Mouse (Mus musculus) CH12.LX (cell line): ENCODE measurements around the gene Dnajc6. TPM values are rescaled to one million over a fixed set of nuclear protein-coding genes. Genes with fewer than 3 reads are reported as not detected.

Source experiments
- DNase-seq: peaks from one replicate; pipeline ENCODE4 v3.0.0-alpha.2; 2013; ENCODE audit errors: extremely low read depth
- H3K27ac ChIP-seq: 2 replicates; pipeline ENCODE4 v1.5.1; 2012; ENCODE audit warnings: low read depth, mild to moderate bottlenecking, control low read depth, moderate library complexity; ENCODE audit not compliant: insufficient read depth
- H3K27me3 ChIP-seq: replicated peaks from 2 replicates; pipeline ENCODE3; 2012; ENCODE audit warnings: inconsistent platforms
- H3K36me3 ChIP-seq, 2 experiments: replicated peaks in 1 of 2; 2 replicates each; pipeline versions ENCODE3 to v1.6.1; 2012; ENCODE audit warnings: inconsistent platforms in 1 of 2, low read length in 1 of 2, mild to moderate bottlenecking in 1 of 2, mixed read lengths in 1 of 2, moderate library complexity in 1 of 2; ENCODE audit not compliant: control insufficient read depth in 1 of 2, insufficient read depth in 1 of 2
- H3K4me1 ChIP-seq, 2 experiments: 2 replicates each; pipeline ENCODE4 v1.6.1; 2012; ENCODE audit warnings: inconsistent platforms in 1 of 2, moderate library complexity in 1 of 2; ENCODE audit not compliant: insufficient read depth in 2 of 2, control insufficient read depth in 1 of 2
- H3K4me2 ChIP-seq: 2 replicates; pipeline ENCODE4 v1.6.1; 2012; ENCODE audit warnings: low read depth, mild to moderate bottlenecking, control low read depth; ENCODE audit not compliant: poor library complexity, insufficient read depth, severe bottlenecking
- H3K4me3 ChIP-seq, 3 experiments: fragments of 150-350 bp in 1 of 3; sonication (generic) in 1 of 3; replicated peaks in 1 of 3; 2 replicates each; pipeline versions ENCODE3 to v1.5.1; 2011 to 2012; ENCODE audit warnings: low read depth in 2 of 3, low read length in 2 of 3, mild to moderate bottlenecking in 2 of 3, moderate library complexity in 2 of 3, control low read depth in 1 of 3, improper control_type of control experiment in 1 of 3, inconsistent platforms in 1 of 3, mixed read lengths in 1 of 3; ENCODE audit not compliant: poor library complexity in 1 of 3
- H3K79me2 ChIP-seq: replicated peaks from 2 replicates; pipeline ENCODE4 v1.6.1; 2012; ENCODE audit warnings: mild to moderate bottlenecking, moderate library complexity; ENCODE audit not compliant: control insufficient read depth, poor library complexity, insufficient read depth, severe bottlenecking; ENCODE audit errors: extremely low read depth
- H3K9ac ChIP-seq: 2 replicates; pipeline ENCODE4 v1.6.1; 2012; ENCODE audit warnings: low read depth, mild to moderate bottlenecking, control low read depth, moderate library complexity; ENCODE audit not compliant: insufficient read depth
- H3K9me3 ChIP-seq: replicated peaks from 2 replicates; pipeline ENCODE3; 2012; ENCODE audit warnings: low read length, inconsistent platforms, mixed read lengths
- CHD2 ChIP-seq: IDR thresholded peaks from 2 replicates; pipeline ENCODE4 v1.6.1; 2011; ENCODE audit warnings: low read length, improper control_type of control experiment
- E2F4 ChIP-seq: IDR thresholded peaks from 2 replicates; pipeline ENCODE4 v1.6.1; 2011; ENCODE audit warnings: low read depth, low read length, improper control_type of control experiment; ENCODE audit not compliant: insufficient replicate concordance
- EP300 ChIP-seq: IDR thresholded peaks from 2 replicates; pipeline ENCODE4 v1.6.1; 2011; ENCODE audit warnings: low read length, improper control_type of control experiment
- GABPA ChIP-seq: IDR thresholded peaks from 2 replicates; pipeline ENCODE4 v1.6.1; 2012; ENCODE audit warnings: low read depth, low read length, improper control_type of control experiment, inconsistent platforms; ENCODE audit not compliant: insufficient replicate concordance
- JUN ChIP-seq: IDR thresholded peaks from 2 replicates; pipeline ENCODE4 v1.6.1; 2011; ENCODE audit warnings: low read depth, mild to moderate bottlenecking, low read length, improper control_type of control experiment, moderate library complexity; ENCODE audit not compliant: insufficient read depth
- MAFK ChIP-seq: IDR thresholded peaks from 2 replicates; pipeline ENCODE4 v1.6.1; 2011; ENCODE audit warnings: low read length, improper control_type of control experiment; ENCODE audit not compliant: insufficient replicate concordance
- MEF2A ChIP-seq: IDR thresholded peaks from 2 replicates; pipeline ENCODE4 v1.6.1; 2014; ENCODE audit warnings: low read depth, mild to moderate bottlenecking, inconsistent platforms, low read length, improper control_type of control experiment, borderline replicate concordance
- NELFE ChIP-seq: IDR thresholded peaks from 2 replicates; pipeline ENCODE4 v1.6.1; 2011; ENCODE audit warnings: low read depth, low read length, improper control_type of control experiment
- PAX5 ChIP-seq: IDR thresholded peaks from 2 replicates; pipeline ENCODE4 v1.6.1; 2012; ENCODE audit warnings: low read length, inconsistent platforms, mixed read lengths
- POLR2AphosphoS2 ChIP-seq: IDR thresholded peaks from 2 replicates; pipeline ENCODE4 v1.6.1; 2011; ENCODE audit warnings: low read depth, low read length, improper control_type of control experiment
- RAD21 ChIP-seq: IDR thresholded peaks from 2 replicates; pipeline ENCODE4 v1.6.1; 2011; ENCODE audit warnings: low read depth, mild to moderate bottlenecking, low read length, improper control_type of control experiment, moderate library complexity
- RCOR1 ChIP-seq: conservative IDR thresholded peaks from 2 replicates; pipeline ENCODE4 v1.6.1; 2012; ENCODE audit warnings: low read depth, mild to moderate bottlenecking, inconsistent platforms, low read length, improper control_type of control experiment
- SIN3A ChIP-seq: IDR thresholded peaks from 2 replicates; pipeline ENCODE4 v1.6.1; 2012; ENCODE audit warnings: low read length, improper control_type of control experiment, inconsistent platforms
- UBTF ChIP-seq: IDR thresholded peaks from 2 replicates; pipeline ENCODE4 v1.6.1; 2012; ENCODE audit warnings: low read depth, mild to moderate bottlenecking, inconsistent platforms, low read length, improper control_type of control experiment, moderate library complexity
- ZC3H11A ChIP-seq: IDR thresholded peaks from 2 replicates; pipeline ENCODE4 v1.6.1; 2012; ENCODE audit warnings: low read depth, mild to moderate bottlenecking, inconsistent platforms, low read length, improper control_type of control experiment
- ZKSCAN1 ChIP-seq: IDR thresholded peaks from 2 replicates; pipeline ENCODE4 v1.6.1; 2012; ENCODE audit warnings: low read depth, inconsistent platforms, low read length, improper control_type of control experiment, borderline replicate concordance
- ZMIZ1 ChIP-seq: IDR thresholded peaks from 2 replicates; pipeline ENCODE4 v1.6.1; 2012; ENCODE audit warnings: low read depth, mild to moderate bottlenecking, inconsistent platforms, low read length, improper control_type of control experiment
- dilution Hi-C: fragments of 300-500 bp; cut with MboI; formaldehyde crosslinking; loops from 2 replicates; pipeline ENCODE4 v1.14.3; 2020; ENCODE audit warnings: low sequenced_read_pairs; ENCODE audit not compliant: extremely low pct_unique_long_range_greater_than_20kb, extremely low pct_ligation_motif_present
- in situ Hi-C: fragments of 300-500 bp; cut with MboI; formaldehyde crosslinking; loops from 3 replicates; pipeline ENCODE4 v1.14.3; 2019; ENCODE audit warnings: low sequenced_read_pairs, low pct_ligation_motif_present, low pct_unique_long_range_greater_than_20kb, mixed read lengths
- polyA plus RNA-seq: library from polyadenylated mRNA; unstranded; fragments of >175 nt; gene quantifications from 2 replicates; pipeline ENCODE4 v1.2.1, GENCODE M21; 2012; ENCODE audit warnings: low read depth; ENCODE audit not compliant: insufficient read length
- total RNA-seq, 2 experiments: library from RNA; depleted of rRNA; stranded (reverse); fragments of 300-350 nt in 1 of 2; fragments of >200 nt in 1 of 2; gene quantifications; 2 replicates each; pipeline ENCODE4 v1.2.3; 2012 to 2014

Dnajc6 gene
- total and polyA plus RNA-seq, 3 experiments: not detected

DNA sequence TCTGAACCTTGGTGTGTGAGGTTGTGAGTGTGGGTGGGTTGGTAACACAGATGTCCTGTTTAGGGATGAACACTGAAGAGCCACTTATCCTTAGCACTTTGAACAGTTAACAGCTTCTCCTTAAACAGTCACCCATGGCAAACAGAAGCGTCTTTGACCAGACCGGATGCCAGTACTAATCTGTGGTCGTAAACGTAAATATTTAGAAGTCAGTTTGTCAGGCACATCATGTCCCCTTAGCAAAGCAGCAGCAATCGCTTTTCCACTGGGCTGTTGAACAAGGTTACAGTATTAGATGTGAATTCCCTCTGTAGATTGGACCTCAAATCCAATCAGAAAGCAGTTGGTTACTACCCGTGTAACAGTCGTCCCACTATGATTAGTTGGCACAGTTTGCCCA is 47.1 kb upstream of the Dnajc6 start:
- Histone ChIP-seq H3K9ac (no peak overlapping the region), H3K27me3 (no peaks in the 10 kb centered on the region), H3K27ac (no peak overlapping the region)
- TF ChIP-seq GABPA (no peak), ZC3H11A (no peak), UBTF (no peak), SIN3A (no peak), POLR2AphosphoS2 (no peak), RCOR1 (no peak), ZMIZ1 (no peak), CHD2 (no peak), PAX5 (no peak), NELFE (no peak), E2F4 (no peak)
- TF ChIP-seq, all 38 proteins: peak for 0
- H3K9me3 ChIP-seq: no peaks in the 10 kb centered on the region
- H3K36me3 ChIP-seq: peaks cover 0 to 53% of the 10 kb centered on the region in 2 experiments
- H3K79me2 ChIP-seq: no peaks in the 10 kb centered on the region
- DNase-seq: no peak
- in situ Hi-C loops (no loop called here), dilution Hi-C loops (no loop called here)
- H3K4me3 ChIP-seq: no peak overlapping the region
- H3K4me2 ChIP-seq: no peak overlapping the region
- H3K4me1 ChIP-seq: no peaks in the 10 kb centered on the region

DNA sequence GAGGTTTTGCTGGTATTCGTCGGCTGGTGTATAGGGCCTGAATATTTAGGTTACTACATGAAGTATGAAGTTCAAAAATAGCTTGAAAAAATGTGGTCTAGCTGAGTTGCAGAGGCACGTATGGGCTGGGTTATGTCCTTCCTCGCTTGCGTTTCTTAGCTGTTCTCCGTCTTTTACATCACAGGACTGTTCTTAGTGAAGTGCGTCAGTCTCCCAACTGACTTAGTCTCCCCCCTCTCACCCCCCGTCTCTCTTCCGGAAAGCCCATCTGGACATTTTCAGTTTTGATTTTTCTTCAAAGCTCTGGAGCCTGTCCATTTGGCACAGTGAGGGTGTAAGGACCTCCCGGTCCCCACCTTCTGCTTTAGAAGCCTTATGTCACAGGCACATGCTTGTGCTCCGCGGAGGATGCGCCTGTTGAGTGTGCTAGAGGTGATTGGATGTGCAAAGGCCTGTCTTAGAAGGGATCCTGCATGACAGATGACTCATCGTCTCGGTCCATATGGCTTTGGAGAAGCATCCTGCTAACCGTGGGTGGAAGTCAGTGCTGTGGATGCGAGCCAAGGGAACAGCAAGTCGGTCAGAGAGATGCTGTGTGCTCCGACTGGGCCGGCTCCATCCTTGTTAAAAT is 46.2 kb upstream of the Dnajc6 start:
- Histone ChIP-seq H3K4me1 (no peaks in the 10 kb centered on the region), H3K4me3 (no peak overlapping the region), H3K27ac (no peak overlapping the region), H3K79me2 (no peaks in the 10 kb centered on the region), H3K4me2 (no peak overlapping the region), H3K27me3 (no peaks in the 10 kb centered on the region), H3K36me3 (peaks cover 0 to 51% of the 10 kb centered on the region in 2 experiments), H3K9me3 (no peaks in the 10 kb centered on the region), H3K9ac (no peak overlapping the region)
- dilution Hi-C loops (no loop called here), in situ Hi-C loops (no loop called here)
- no peak for TF ChIP-seq EP300
- TF ChIP-seq PAX5: no peak
- no peak for TF ChIP-seq ZKSCAN1
- no peak for TF ChIP-seq MEF2A
- no peak for TF ChIP-seq MAFK
- TF ChIP-seq CHD2: no peak
- no peak for TF ChIP-seq ZC3H11A
- TF ChIP-seq RCOR1: no peak
- TF ChIP-seq RAD21: no peak
- TF ChIP-seq ZMIZ1: no peak
- no peak for TF ChIP-seq JUN
- DNase-seq: no peak
